In genomic region chr9:56876784-56877183, GRCm38 (mm10) we compare ENCODE assay signal across 11 mouse cellular contexts. TPM values are rescaled to one million over a fixed set of nuclear protein-coding genes. Genes with fewer than 3 reads are reported as not detected.
DNase-seq lines count a peak whose midpoint lies in the region; ATAC-seq and TF ChIP-seq lines count a peak whose summit lies in the region.
"Had no signal": no experiment of that assay in that cellular context is flagged by ENCODE, and none has a peak within 500 bp of the region (broad histone marks: within the 10 kb centered on the region; RNA-seq: fewer than 3 reads in every experiment).

No protein-coding gene starts in this region.

- 0 out of 2 replicates have a peak, but pooled peaks have one; percentile 13 for ATAC-seq in heart, embryonic 12.5 days (ENCODE audit: insufficient number of reproducible peaks, low FRiP score)
- no peak for ATAC-seq in activated CD4-positive, CD25-positive, alpha-beta regulatory T cell, adult 4 months
- no peak for ATAC-seq in liver, postnatal 0 days

- peaks cover 73% of the 10 kb centered on the region for H3K4me1 ChIP-seq in heart, embryonic 12.5 days (replicated peaks)
- H3K4me1 ChIP-seq in liver, postnatal 0 days (ENCODE audit: insufficient read depth) = no peaks in the 10 kb centered on the region

- H3K4me3 ChIP-seq in heart, embryonic 12.5 days = no peak overlapping the region
- no peak overlapping the region for H3K4me3 ChIP-seq in liver, postnatal 0 days (ENCODE audit: low read depth, low read length)

- H3K9ac ChIP-seq in heart, embryonic 12.5 days = no peak overlapping the region
- no peak overlapping the region for H3K9ac ChIP-seq in liver, postnatal 0 days (replicated peaks)

- intact Hi-C loops in heart, postnatal 36 days (cut with DNase I) = no loop called here

- no peaks in the 10 kb centered on the region for H3K9me3 ChIP-seq in heart, embryonic 12.5 days (replicated peaks)
- no peaks in the 10 kb centered on the region for H3K9me3 ChIP-seq in liver, postnatal 0 days (ENCODE audit: low read length)

- no peak for DNase-seq in heart, postnatal 36 days
- peak; percentile 78 to 83 for DNase-seq in right cerebral cortex, postnatal 10 days (ENCODE audit: low spot score in 2 of 2)
- no peak for DNase-seq in right cerebral cortex, postnatal 25 days
- peak; percentile 76 for DNase-seq in kidney, postnatal 10 days
- peak; percentile 83 for DNase-seq in testis, postnatal 10 days (ENCODE audit: low spot score)
- DNase-seq in liver, postnatal 0 days = no peak

- no peak for TF ChIP-seq EP300 in liver, postnatal 0 days (IDR thresholded peaks at IDR 0.05; ENCODE audit: low read depth)

- no peak for TF ChIP-seq CTCF in liver, postnatal 0 days (IDR thresholded peaks at IDR 0.05; ENCODE audit: low read depth)

- 24% methylated on average over 9 of the region's 9 CpGs for WGBS in heart, embryonic 12.5 days
- 68% methylated on average over 9 of the region's 9 CpGs for WGBS in liver, postnatal 0 days (ENCODE audit: insufficient replicate concordance)

- H3K27ac ChIP-seq in heart, embryonic 12.5 days (ENCODE audit: poor library complexity, severe bottlenecking) = peak overlapping the region; percentile 6; the same call in 1 of the 2 replicates
- no peak overlapping the region for H3K27ac ChIP-seq in liver, postnatal 0 days (ENCODE audit: low read depth)

- H3K27me3 ChIP-seq in heart, embryonic 12.5 days (replicated peaks) = no peaks in the 10 kb centered on the region
- H3K27me3 ChIP-seq in liver, postnatal 0 days (ENCODE audit: insufficient read depth, low read length) = no peaks in the 10 kb centered on the region

- peaks cover 25% of the 10 kb centered on the region for H3K36me3 ChIP-seq in heart, embryonic 12.5 days
- no peaks in the 10 kb centered on the region for H3K36me3 ChIP-seq in liver, postnatal 0 days (replicated peaks; ENCODE audit: insufficient read depth, low read length)

- no peak overlapping the region for H3K4me2 ChIP-seq in heart, embryonic 12.5 days
- H3K4me2 ChIP-seq in liver, postnatal 0 days (ENCODE audit: low read depth, low read length) = no peak overlapping the region

RNA-seq across cellular contexts. Expression of gene Cspg4, which starts 12.0 kb away (rescaled TPM):
- polyA plus RNA-seq in heart, embryonic 12.5 days (2016; fragmentation: Nextera tagmentation; extraction: Ambion mirVana) = 32.5 and 35.9 TPM in 2 replicates
- 10 to 100 TPM; 14.7 to 16.7 TPM for total RNA-seq in heart, postnatal 36 days (2021)
- polyA plus RNA-seq in activated CD4-positive, CD25-positive, alpha-beta regulatory T cell, adult 4 months (2017; shearing (Covaris generic)) = under 1 TPM in 1 of 2 experiments, not detected in 1; 0.33 TPM
- 0.13 and 0.20 TPM in 2 replicates for polyA plus RNA-seq in liver, postnatal 0 days (2015; fragmentation: Nextera tagmentation; extraction: Ambion mirVana)

RNA-seq across cellular contexts. Expression of gene Odf3l1, which starts 12.3 kb away (rescaled TPM):
- polyA plus RNA-seq in heart, embryonic 12.5 days (2016; fragmentation: Nextera tagmentation; extraction: Ambion mirVana) = 0.84 and 1.5 TPM in 2 replicates
- total RNA-seq in heart, postnatal 36 days (2021) = not detected
- not detected for polyA plus RNA-seq in activated CD4-positive, CD25-positive, alpha-beta regulatory T cell, adult 4 months (2017; shearing (Covaris generic))
- polyA plus RNA-seq in liver, postnatal 0 days (2015; fragmentation: Nextera tagmentation; extraction: Ambion mirVana) = not detected in 2 replicates
- total RNA-seq: ES-E14; liver, adult 2 months had no signal
- polyA plus RNA-seq: embryonic facial prominence, embryonic 11.5 days had no signal

RNA-seq across cellular contexts. Expression of gene Snx33, which starts 51.4 kb away (rescaled TPM):
- polyA plus RNA-seq in heart, embryonic 12.5 days (2016; fragmentation: Nextera tagmentation; extraction: Ambion mirVana) = 10.2 and 10.5 TPM in 2 replicates
- 10 to 100 TPM; 10.0 to 11.1 TPM for total RNA-seq in heart, postnatal 36 days (2021)
- 1 to 10 TPM; 3.1 to 5.2 TPM for polyA plus RNA-seq in activated CD4-positive, CD25-positive, alpha-beta regulatory T cell, adult 4 months (2017; shearing (Covaris generic))
- polyA plus RNA-seq in liver, postnatal 0 days (2015; fragmentation: Nextera tagmentation; extraction: Ambion mirVana) = 1.6 and 1.8 TPM in 2 replicates

Comparison
In these comparisons a context has a peak if more than half of its experiments do, and no peak if none do; other contexts are left out.
1. DNase-seq: peak in right cerebral cortex, postnatal 10 days (2 of 2), kidney, postnatal 10 days (single experiment) and testis, postnatal 10 days (single experiment); none in heart, postnatal 36 days (0 of 2), right cerebral cortex, postnatal 25 days (single experiment) and liver, postnatal 0 days (single experiment).
2. RNA of gene Cspg4, which starts 12.0 kb away (polyA plus RNA-seq): 32.5 to 35.9 TPM in heart, embryonic 12.5 days; 0.33 TPM in activated CD4-positive, CD25-positive, alpha-beta regulatory T cell, adult 4 months and 0.13 to 0.20 TPM in liver, postnatal 0 days; every median in the first group is over 10 times any median in the second.